Mouse (Mus musculus): ENCODE measurements around the gene Ascl5. TPM values are rescaled to one million over a fixed set of nuclear protein-coding genes. Genes with fewer than 3 reads are reported as not detected.

Ascl5 gene
- polyA plus RNA-seq (2015; fragmentation: Nextera tagmentation; extraction: Ambion mirVana), result not detected in 2 replicates

GRCm38 (mm10) chr1:136050312-136051012 lies at the start of gene Ascl5:
Ascl5 (plus strand) TSS chr1:136050804.
- H3K36me3 ChIP-seq, result no peaks in the 10 kb centered on the region
- H3K4me1 ChIP-seq, result peaks cover 19% of the 10 kb centered on the region
- H3K4me3 ChIP-seq (replicated peaks), result peak within 1 kb of the TSS; percentile 31
- no peak within 1 kb of the TSS for H3K27ac ChIP-seq
- H3K27me3 ChIP-seq, result peaks cover 53% of the 10 kb centered on the region
- peak within 1 kb of the TSS; percentile 59 for H3K4me2 ChIP-seq
- WGBS, result 20% methylated on average over 29 of the region's 29 CpGs
- no peak within 1 kb of the TSS for H3K9ac ChIP-seq
- H3K9me3 ChIP-seq (replicated peaks), result no peaks in the 10 kb centered on the region
- ATAC-seq (replicated peaks; ENCODE audit: low FRiP score), result no peak; the same call in 1 of the 2 replicates

DNA sequence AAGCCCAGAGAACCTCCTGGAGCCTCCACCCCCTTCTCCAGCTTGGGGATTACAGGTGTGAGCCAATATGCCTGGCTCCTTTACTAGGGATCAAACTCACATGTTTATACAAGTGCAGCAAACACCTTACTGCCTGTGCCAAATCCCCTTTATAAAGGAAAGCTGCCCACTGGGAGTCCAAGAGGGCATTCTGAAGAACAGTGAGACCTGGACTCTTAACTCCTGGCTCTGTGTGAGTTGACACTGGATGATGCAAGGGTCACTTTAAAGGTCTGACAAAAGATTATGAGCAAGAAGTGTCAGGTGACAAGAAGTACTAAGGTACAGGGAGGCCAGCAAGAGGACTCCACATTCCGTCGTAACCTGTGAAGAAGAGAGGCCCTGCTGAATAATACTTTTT lies 49.2 kb upstream of the Ascl5 start:
- 81% methylated on average over 2 of the region's 2 CpGs for WGBS
- H3K4me3 ChIP-seq (replicated peaks), result no peak overlapping the region
- H3K9ac ChIP-seq, result no peak overlapping the region
- no peak overlapping the region for H3K27ac ChIP-seq
- H3K27me3 ChIP-seq, result peaks cover 3% of the 10 kb centered on the region
- H3K36me3 ChIP-seq, result no peaks in the 10 kb centered on the region
- H3K4me2 ChIP-seq, result no peak overlapping the region
- ATAC-seq (replicated peaks; ENCODE audit: low FRiP score), result no peak
- H3K4me1 ChIP-seq, result no peaks in the 10 kb centered on the region
- H3K9me3 ChIP-seq (replicated peaks), result no peaks in the 10 kb centered on the region

GRCm38 (mm10) chr1:136006292-136006748 lies 44.3 kb upstream of the Ascl5 start, which contains the start of gene Igfn1:
Igfn1 (minus strand) TSS chr1:136006342.
- H3K27ac ChIP-seq, result no peak within 1 kb of the TSS
- peaks cover 15% of the 10 kb centered on the region for H3K4me1 ChIP-seq
- H3K27me3 ChIP-seq, result peaks cover 11% of the 10 kb centered on the region
- 64% methylated on average over 3 of the region's 3 CpGs for WGBS
- H3K9me3 ChIP-seq (replicated peaks), result no peaks in the 10 kb centered on the region
- 0 out of 2 replicates have a peak within 1 kb of the TSS, but pooled peaks have one; percentile 23 for H3K9ac ChIP-seq
- no peak for ATAC-seq (replicated peaks; ENCODE audit: low FRiP score)
- no peaks in the 10 kb centered on the region for H3K36me3 ChIP-seq
- H3K4me2 ChIP-seq, result peak within 1 kb of the TSS; percentile 87
- H3K4me3 ChIP-seq (replicated peaks), result peak within 1 kb of the TSS; percentile 55

- WGBS, result 3% methylated on average over 37 of the region's 37 CpGs
- H3K27ac ChIP-seq, result peak within 1 kb of the TSS; percentile 66
- peaks cover 19% of the 10 kb centered on the region for H3K4me1 ChIP-seq
- peak within 1 kb of the TSS; percentile 55 for H3K4me3 ChIP-seq (replicated peaks)
- peaks cover 11% of the 10 kb centered on the region for H3K27me3 ChIP-seq
- H3K4me2 ChIP-seq, result peak within 1 kb of the TSS; percentile 87
- H3K9me3 ChIP-seq (replicated peaks), result no peaks in the 10 kb centered on the region
- peak; percentile 95 for ATAC-seq (replicated peaks; ENCODE audit: low FRiP score)
- peak within 1 kb of the TSS; percentile 23 for H3K9ac ChIP-seq
- H3K36me3 ChIP-seq, result no peaks in the 10 kb centered on the region
These were observed 43.1 kb upstream of the Ascl5 start, which contains the start of gene Tmem9 for GRCm38 (mm10) chr1:136007211-136008158. Tmem9 (plus strand) TSS chr1:136008150.

- H3K27ac ChIP-seq, result no peak overlapping the region
- no peaks in the 10 kb centered on the region for H3K36me3 ChIP-seq
- H3K9me3 ChIP-seq (replicated peaks), result no peaks in the 10 kb centered on the region
- peak overlapping the region; percentile 55 for H3K4me3 ChIP-seq (replicated peaks)
- WGBS, result 19% methylated on average over 8 of the region's 8 CpGs
- no peak overlapping the region for H3K9ac ChIP-seq
- no peak; the same call in 1 of the 2 replicates for ATAC-seq (replicated peaks; ENCODE audit: low FRiP score)
- peaks cover 19% of the 10 kb centered on the region for H3K4me1 ChIP-seq
- H3K4me2 ChIP-seq, result peak overlapping the region; percentile 87
- H3K27me3 ChIP-seq, result peaks cover 11% of the 10 kb centered on the region
These were observed 42.5 kb upstream of the Ascl5 start for GRCm38 (mm10) chr1:136008159-136008533.

GRCm38 (mm10) chr1:136010247-136010646 lies 40.4 kb upstream of the Ascl5 start:
- H3K9me3 ChIP-seq (replicated peaks), result no peaks in the 10 kb centered on the region
- H3K4me2 ChIP-seq, result no peak overlapping the region
- 95% methylated on average over 4 of the region's 4 CpGs for WGBS
- H3K4me3 ChIP-seq (replicated peaks), result no peak overlapping the region
- no peak overlapping the region for H3K9ac ChIP-seq
- no peaks in the 10 kb centered on the region for H3K36me3 ChIP-seq
- no peak for ATAC-seq (replicated peaks; ENCODE audit: low FRiP score)
- H3K27me3 ChIP-seq, result peaks cover 11% of the 10 kb centered on the region
- no peak overlapping the region for H3K27ac ChIP-seq
- H3K4me1 ChIP-seq, result peaks cover 19% of the 10 kb centered on the region

DNA sequence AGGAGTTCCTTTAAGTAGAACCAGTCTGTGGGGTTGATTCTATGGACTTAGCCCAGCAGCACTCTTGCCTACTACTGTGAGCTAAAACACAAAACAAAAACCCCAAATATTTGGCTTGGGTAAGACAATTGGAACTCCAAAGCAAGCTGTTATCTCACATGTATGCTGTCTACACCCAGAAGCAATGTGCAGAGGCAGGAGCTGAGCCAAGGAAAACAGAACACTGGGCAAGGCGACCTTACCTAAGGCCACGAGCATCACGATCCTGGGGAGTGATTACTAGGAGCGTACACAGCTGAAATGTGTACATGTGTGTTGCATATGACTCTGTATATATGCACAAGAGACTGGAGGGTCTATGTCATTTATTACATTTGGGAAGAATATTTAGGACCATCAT lies 37.1 kb upstream of the Ascl5 start:
- no peak overlapping the region for H3K4me3 ChIP-seq (replicated peaks)
- H3K27ac ChIP-seq, result no peak overlapping the region
- H3K9ac ChIP-seq, result no peak overlapping the region
- no peaks in the 10 kb centered on the region for H3K36me3 ChIP-seq
- WGBS, result 63% methylated on average over 4 of the region's 4 CpGs
- no peak for ATAC-seq (replicated peaks; ENCODE audit: low FRiP score)
- no peaks in the 10 kb centered on the region for H3K9me3 ChIP-seq (replicated peaks)
- no peaks in the 10 kb centered on the region for H3K27me3 ChIP-seq
- peaks cover 9% of the 10 kb centered on the region; the same call in 1 of the 2 replicates for H3K4me1 ChIP-seq
- no peak overlapping the region for H3K4me2 ChIP-seq

GRCm38 (mm10) chr1:136014796-136015502 lies 35.7 kb upstream of the Ascl5 start:
- H3K4me3 ChIP-seq (replicated peaks), result no peak overlapping the region
- H3K27ac ChIP-seq, result no peak overlapping the region
- ATAC-seq (replicated peaks; ENCODE audit: low FRiP score), result no peak
- no peak overlapping the region for H3K9ac ChIP-seq
- no peaks in the 10 kb centered on the region for H3K9me3 ChIP-seq (replicated peaks)
- 75% methylated on average over 2 of the region's 2 CpGs for WGBS
- H3K27me3 ChIP-seq, result no peaks in the 10 kb centered on the region
- peaks cover 3% of the 10 kb centered on the region; the same call in 1 of the 2 replicates for H3K36me3 ChIP-seq
- H3K4me1 ChIP-seq, result peaks cover 17% of the 10 kb centered on the region
- no peak overlapping the region for H3K4me2 ChIP-seq

DNA sequence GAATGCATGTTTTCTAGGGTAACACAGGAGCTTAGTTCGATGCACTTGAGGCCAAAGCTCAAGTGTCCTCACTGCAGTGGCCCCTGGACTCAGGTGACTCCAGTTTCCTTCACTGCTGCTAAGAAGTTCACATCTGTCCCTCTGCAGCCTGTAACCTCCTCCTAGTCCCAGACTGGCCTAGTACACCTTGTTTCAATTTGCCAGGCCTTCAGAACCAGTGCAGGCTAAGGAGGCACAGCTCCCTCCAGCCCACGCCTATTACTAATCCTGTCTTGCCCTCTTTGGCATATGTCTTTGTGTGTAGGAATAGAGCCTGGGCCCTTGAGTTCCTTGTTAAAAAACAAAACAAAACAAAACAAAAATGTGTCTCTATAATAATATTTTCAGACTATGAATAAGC lies 33.3 kb upstream of the Ascl5 start:
- H3K4me1 ChIP-seq, result peaks cover 14% of the 10 kb centered on the region
- no peaks in the 10 kb centered on the region for H3K27me3 ChIP-seq
- WGBS, result 81% methylated on average over 2 of the region's 2 CpGs
- peak overlapping the region; percentile 5; the same call in 1 of the 2 replicates for H3K27ac ChIP-seq
- H3K9me3 ChIP-seq (replicated peaks), result no peaks in the 10 kb centered on the region
- no peak overlapping the region for H3K9ac ChIP-seq
- peak overlapping the region; percentile 84 for H3K4me2 ChIP-seq
- H3K4me3 ChIP-seq (replicated peaks), result no peak overlapping the region; the same call in 1 of the 2 replicates
- peak; percentile 41; the same call in 1 of the 2 replicates for ATAC-seq (replicated peaks; ENCODE audit: low FRiP score)
- H3K36me3 ChIP-seq, result peaks cover 24% of the 10 kb centered on the region

DNA sequence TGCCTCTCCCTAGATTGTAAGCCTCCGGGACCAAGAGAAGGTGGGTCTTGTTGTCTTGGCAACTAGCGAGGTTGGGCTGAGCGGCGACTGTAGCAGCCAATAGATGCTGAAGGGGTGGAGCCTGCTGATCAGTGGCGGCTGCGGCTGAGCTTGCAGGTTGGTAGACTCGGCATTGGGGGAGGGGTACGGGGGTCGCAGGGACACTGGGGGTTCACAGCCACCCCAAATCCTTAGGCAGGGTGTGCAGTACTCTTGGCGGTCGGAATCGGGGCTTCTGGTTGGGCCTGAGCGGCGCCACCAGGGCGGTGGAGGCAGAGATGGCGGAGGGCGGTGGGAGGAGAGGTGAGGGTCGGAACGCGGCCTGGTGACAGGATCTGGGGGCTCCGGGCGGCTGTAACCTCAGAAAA lies 32.7 kb upstream of the Ascl5 start:
- Histone ChIP-seq H3K36me3 (peaks cover 30% of the 10 kb centered on the region), H3K4me3 (replicated peaks) (peak overlapping the region; percentile 87), H3K4me1 (peaks cover 14% of the 10 kb centered on the region), H3K27ac (peak overlapping the region; percentile 85), H3K9ac (peak overlapping the region; percentile 71), H3K4me2 (peak overlapping the region; percentile 84), H3K9me3 (replicated peaks) (no peaks in the 10 kb centered on the region), H3K27me3 (no peaks in the 10 kb centered on the region)
- under 1% methylated on average over 22 of the region's 22 CpGs for WGBS
- ATAC-seq (replicated peaks; ENCODE audit: low FRiP score), result peak; percentile 98

DNA sequence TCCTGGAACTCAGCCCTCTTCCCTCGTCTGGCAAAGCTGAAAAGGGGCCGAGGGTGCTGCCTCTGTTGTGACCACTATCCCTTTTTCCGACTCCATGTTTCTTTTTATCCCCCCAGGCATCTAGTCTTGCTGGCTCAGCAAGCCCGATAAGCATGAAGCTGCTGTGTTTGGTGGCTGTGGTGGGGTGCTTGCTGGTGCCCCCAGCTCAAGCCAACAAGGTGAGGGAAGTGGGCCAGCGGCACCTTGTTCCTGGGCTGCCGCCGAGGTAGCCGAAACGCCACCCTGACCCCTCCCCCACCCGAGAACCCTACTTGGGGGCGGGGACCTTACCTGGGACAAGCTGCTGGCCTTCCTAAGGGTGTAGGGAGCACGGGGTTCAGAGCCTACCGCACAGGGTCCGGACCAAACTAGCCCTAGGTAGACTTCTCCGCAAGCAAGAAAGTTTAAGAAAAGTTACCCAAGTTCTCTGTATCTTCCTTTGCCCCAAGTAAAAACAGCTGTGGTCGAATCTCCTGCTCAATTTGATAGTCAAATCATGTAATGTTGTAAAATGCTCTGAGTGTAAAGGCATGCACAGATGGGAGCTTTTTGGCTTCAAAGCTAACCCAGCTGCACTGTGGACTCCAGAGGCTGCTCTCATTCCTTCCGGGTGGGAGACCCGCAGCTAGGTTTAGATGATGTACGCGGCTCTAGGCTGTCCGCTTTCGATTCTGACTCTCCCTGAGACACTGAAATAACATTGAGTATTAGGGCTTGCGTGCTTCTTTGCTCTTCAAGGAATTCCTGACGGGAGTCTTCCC lies 32.0 kb upstream of the Ascl5 start:
- 4% methylated on average over 24 of the region's 24 CpGs for WGBS
- Histone ChIP-seq H3K4me3 (replicated peaks) (peak overlapping the region; percentile 87), H3K9ac (peak overlapping the region; percentile 71), H3K27me3 (no peaks in the 10 kb centered on the region), H3K4me1 (peaks cover 14% of the 10 kb centered on the region), H3K4me2 (peak overlapping the region; percentile 84), H3K27ac (peak overlapping the region; percentile 85), H3K36me3 (peaks cover 37% of the 10 kb centered on the region), H3K9me3 (replicated peaks) (no peaks in the 10 kb centered on the region)
- ATAC-seq (replicated peaks; ENCODE audit: low FRiP score), result peak; percentile 58
